Mouse (Mus musculus): Measurements from ENCODE around the gene Ttc9.

Ttc9 gene

DNA sequence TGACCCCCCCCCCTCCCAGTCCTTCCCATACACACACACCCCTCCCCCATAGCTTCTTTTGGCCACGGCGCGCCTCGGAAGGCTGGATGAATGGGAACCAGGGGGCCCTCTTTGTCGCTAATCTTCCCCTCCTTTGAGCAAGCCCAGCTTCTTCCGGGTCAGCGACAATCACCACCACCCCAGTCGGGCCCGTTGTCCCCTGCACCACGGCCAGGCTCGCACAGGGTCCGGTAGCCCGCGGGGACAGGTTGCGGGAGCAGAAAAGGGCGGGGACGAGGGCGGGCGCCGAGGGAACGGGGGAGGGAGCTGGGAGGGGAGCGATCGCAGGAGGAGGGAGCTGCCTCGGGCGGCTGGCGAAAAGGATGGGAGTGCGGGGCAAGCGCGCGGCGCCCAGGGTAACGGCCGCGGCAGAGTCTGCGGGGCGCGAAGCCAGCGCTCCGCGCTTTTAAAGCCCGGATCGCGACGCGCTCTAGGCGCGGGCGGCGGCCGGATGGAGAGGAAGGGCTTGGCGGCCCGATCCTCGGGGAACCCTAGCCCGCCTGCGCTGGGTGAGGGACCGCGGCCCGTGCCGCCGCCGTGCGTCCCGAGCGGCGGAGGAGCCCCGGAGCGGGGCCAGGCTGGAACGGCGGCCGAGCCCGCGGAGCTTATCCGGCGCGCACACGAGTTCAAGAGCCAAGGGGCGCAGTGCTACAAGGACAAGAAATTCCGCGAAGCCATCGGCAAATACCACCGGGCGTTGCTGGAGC, at the start of gene Ttc9:
Ttc9 (plus strand) TSS at position 335 of the 746 bp plus-strand sequence.
- no peak for DNase-seq (ENCODE audit: low spot score)

DNA sequence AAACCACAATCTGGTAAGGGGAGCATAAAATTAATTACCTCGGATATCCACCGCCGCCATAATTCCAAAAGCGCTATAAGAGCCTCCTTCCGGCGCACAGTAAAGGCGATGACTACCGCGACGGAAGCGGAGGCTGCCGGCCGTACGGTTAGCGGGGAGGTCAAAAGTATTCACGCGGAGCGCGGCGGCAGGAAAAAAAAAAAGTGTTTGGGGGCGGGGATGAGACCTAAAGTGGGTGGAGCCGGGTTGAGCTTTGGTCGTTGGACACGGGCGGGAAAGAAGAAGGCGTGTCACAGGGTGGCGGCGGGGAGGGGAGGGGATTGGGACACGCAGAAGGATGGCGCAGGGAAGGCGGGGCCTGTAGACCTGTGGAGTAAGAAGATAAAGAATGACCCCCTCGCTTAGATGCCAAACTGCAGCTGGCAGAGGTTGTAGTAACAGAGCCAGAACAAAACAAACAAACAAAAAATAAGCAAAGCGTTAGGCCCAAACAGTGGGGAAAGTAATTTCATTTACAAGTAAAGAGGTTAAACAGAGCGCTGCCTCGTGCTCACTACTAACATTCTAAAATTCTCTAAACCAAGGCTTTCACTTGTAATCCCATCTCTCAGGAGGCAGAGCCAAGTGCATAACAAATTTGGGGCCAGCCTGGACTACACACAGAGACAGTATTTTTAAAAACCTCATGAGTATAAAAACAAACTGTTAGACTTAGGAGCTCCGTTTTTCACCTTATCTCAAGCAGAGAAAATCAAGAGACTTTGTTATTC, 36.0 kb upstream of the Ttc9 start, which contains the start of gene Med6:
Med6 (minus strand) TSS at position 107 of the 770 bp plus-strand sequence.
- peak; percentile 99 for DNase-seq (ENCODE audit: low spot score)

- DNase-seq (ENCODE audit: low spot score): no peak
These were observed 34.3 kb upstream of the Ttc9 start for GRCm38 (mm10) chr12:81596547-81597262.

- DNase-seq (ENCODE audit: low spot score): peak; percentile 81
These were observed 25.9 kb upstream of the Ttc9 start for GRCm38 (mm10) chr12:81604995-81605784.

DNA sequence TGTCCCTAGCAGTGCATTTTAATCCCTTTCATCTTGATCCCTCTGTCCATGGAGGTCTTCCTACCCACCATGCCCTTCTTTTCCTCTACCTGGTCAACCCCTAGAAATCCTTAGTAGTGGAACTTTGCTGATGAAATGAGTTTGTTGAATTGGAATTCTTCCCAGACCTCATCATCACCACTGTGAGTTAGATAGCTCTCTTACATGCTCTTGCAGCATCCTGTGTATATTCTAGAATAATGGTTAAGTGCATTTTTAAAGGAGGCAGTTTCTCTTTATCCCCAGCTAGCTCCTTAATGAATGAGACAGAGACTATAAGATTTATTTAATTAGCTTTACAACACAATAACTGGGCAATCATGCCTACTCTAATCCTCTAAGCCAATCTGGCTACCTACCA, 21.6 kb upstream of the Ttc9 start:
- peak; percentile 56 for DNase-seq (ENCODE audit: low spot score)

- no peak for DNase-seq (ENCODE audit: low spot score)
These were observed 15.2 kb upstream of the Ttc9 start for GRCm38 (mm10) chr12:81615807-81616206.

DNA sequence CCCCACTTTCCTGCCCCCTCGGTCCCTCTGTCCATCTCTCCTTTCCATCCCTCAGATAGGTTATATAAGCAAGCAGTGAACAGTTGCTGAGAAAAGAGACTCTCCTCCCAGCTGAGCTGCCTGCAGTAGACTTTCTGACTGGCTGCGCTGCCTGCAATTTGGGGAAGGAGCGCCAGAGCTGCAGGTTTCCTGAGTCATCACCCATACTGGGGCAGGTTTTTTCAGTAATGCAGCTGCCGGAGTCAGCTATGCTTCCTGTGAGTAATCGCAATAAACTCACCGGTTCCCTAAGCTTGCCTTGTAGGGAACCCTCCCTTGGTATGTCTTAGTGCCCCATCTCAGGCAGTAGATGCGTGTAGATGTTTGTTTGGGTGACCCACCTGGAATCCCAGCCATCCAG, 14.1 kb upstream of the Ttc9 start:
- DNase-seq (ENCODE audit: low spot score): peak; percentile 48

DNA sequence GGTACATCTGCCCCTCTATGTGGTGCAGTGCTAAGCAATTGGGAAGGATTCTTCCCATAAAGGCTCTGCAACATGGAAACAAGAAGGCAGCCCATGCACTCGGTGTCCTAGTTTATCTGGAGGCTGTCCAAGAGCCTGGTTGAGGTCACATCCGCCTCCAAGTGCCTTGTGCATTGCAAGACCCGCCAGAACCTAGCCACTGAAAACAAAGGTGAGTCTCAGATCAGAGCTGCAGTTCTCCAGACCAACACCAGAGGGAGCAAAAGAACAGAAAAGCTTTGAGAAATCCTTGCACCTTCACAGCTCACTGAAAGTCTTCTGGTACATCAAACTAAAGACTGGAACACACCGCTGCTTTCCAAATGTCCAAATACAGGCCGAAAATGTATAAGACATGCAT, 11.7 kb upstream of the Ttc9 start:
- DNase-seq (ENCODE audit: low spot score): peak; percentile 92

GRCm38 (mm10) chr12:81623377-81623776, 7.7 kb upstream of the Ttc9 start:
- DNase-seq (ENCODE audit: low spot score): no peak

DNA sequence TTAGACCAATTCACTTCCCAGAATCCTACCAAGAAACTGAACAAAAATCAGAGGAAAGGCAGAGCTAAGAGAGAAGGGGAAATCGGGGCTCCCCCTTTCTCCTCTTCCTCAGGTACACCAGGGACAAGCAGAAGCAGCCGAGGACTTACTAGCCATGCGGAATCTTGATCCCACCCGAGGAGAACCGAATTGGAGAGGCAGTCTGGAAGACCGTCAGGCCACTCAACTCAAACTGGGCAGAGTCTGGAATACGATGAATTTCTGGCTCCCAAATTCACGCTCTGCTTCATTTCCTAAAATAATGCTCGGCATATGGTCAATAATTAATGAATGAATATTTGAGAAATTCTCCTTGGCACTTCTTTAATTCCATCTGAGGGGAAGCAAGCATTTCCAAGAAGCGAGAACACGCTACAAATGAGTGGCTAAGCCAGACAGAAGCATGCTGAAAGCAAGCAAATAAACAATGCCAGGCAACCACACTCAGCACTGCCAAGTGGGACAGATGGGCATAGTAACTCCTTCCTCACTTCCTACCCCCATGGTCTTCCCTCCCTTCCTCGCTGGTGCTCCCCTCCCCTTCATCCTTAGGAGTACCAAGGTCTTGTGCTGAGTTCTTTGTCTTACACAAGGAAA, 4.7 kb upstream of the Ttc9 start:
- DNase-seq (ENCODE audit: low spot score): no peak

GRCm38 (mm10) chr12:81627426-81627825, 3.6 kb upstream of the Ttc9 start:
- DNase-seq (ENCODE audit: low spot score): no peak

GRCm38 (mm10) chr12:81628091-81628490, 3.0 kb upstream of the Ttc9 start:
- no peak for DNase-seq (ENCODE audit: low spot score)

- DNase-seq (ENCODE audit: low spot score): no peak
These were observed 532 bp upstream of the Ttc9 start for GRCm38 (mm10) chr12:81630520-81630914.

GRCm38 (mm10) chr12:81631661-81632401, 782 bp downstream of the Ttc9 start:
- DNase-seq (ENCODE audit: low spot score): no peak

DNA sequence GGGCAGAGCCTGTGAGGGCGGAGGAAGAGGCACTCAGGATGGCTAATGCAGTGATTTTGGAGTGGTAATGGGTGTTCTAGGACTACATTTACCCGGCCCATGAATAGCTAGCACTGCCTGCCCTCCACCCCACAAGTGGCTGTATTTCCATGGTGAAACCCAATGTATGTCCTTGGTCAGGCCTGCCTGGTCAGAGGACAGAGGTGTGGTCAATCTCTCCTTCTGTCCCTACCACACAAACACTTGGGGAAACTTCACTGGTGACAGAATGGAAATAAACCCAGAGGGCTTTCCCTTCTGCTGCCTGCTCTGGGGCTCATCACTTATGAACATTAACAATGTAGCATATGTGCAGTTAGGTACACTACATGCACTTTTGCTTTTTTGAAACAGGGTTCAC, 2.2 kb downstream of the Ttc9 start:
- DNase-seq (ENCODE audit: low spot score): no peak

- no peak for DNase-seq (ENCODE audit: low spot score)
These were observed 9.6 kb downstream of the Ttc9 start for GRCm38 (mm10) chr12:81640656-81641055.

DNA sequence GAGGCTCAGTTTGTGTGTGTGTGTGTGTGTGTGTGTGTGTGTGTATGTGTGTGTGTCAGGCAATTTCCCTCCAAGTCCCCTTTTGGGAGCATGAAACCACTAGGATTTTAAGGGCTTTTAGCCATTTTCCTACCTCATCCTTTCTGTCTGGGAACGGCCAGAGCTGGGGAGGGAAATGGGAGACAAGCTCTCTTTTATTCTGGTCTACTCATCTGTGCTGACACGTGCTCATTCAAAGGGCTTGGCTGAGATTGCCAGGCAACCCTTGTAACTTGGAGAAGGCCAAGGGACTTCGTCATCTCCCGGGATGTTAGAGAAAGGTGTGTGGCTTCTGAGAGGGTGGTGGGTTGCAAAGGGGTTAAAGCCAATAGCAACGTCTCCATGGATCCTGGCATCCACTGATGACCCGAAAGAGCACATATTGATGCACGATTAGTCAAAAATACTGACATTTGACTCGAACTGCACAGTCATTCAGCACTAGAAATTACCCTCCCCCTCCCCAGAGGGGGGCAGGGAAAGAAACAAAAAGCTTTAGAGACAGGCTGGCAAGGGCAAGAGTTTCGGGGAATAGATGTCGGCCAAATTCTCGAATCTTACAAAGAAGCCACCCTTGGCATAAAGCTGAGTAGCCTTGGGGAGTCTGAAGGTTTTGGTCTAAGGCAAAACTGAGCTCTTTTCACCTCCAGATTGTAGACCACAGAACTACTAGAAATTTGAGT, 11.5 kb downstream of the Ttc9 start:
- DNase-seq (ENCODE audit: low spot score): no peak

- no peak for DNase-seq (ENCODE audit: low spot score)
These were observed 15.8 kb downstream of the Ttc9 start for GRCm38 (mm10) chr12:81646811-81647210.

GRCm38 (mm10) chr12:81653344-81653743, 22.3 kb downstream of the Ttc9 start:
- peak; percentile 68 for DNase-seq (ENCODE audit: low spot score)

DNA sequence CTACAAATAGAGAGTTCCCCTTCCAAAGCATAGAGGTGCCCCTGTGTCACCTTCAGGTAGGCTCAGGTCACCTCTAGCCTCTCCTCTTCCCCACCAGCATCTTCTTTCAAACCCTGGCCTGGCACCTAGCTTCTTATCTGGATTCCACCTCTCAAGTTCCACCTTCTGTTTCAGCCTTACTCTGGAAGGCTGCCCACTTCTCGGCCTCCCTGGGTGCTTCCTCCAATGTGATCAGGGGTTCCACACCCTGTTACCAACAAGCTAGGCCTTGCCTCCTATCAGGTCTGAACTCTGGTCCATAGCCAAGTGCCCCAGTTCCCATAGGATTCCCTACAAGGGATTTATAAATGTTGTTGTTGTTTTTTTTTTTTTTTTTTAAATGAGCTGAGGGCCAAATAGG, 26.3 kb downstream of the Ttc9 start:
- DNase-seq (ENCODE audit: low spot score): no peak
